Mouse (Mus musculus) liver, embryonic 13.5 days (tissue): Measurements from ENCODE around the gene Psmd11. TPM values are rescaled to one million over a fixed set of nuclear protein-coding genes. Genes with fewer than 3 reads are reported as not detected.
"Not testable (repeated sequence)": the region's sequence is repeated elsewhere in the genome, so short reads cannot be mapped to it uniquely, and the experiment has no call there.

Source experiments
- ATAC-seq: fragments of 200-750 bp; cut with Nextera tagmentation; 2 replicates; pipeline ENCODE4 v1.8.0; 2017; ENCODE audit warnings: low read depth, mild to moderate bottlenecking, moderate number of reproducible peaks, moderate library complexity
- DNase-seq: peaks from one replicate; pipeline ENCODE4 v3.0.0; 2022
- H3K27ac ChIP-seq: fragments of 300-500 bp; sonication (generic); 2 replicates; pipeline ENCODE4 v1.5.1; 2015; ENCODE audit warnings: moderate library complexity, mild to moderate bottlenecking, inconsistent platforms
- H3K27me3 ChIP-seq: fragments of 300-500 bp; sonication (generic); 2 replicates; pipeline ENCODE4 v1.6.1; 2015; ENCODE audit warnings: mild to moderate bottlenecking, inconsistent platforms
- H3K36me3 ChIP-seq: fragments of 300-500 bp; sonication (generic); 2 replicates; pipeline ENCODE4 v1.6.1; 2015; ENCODE audit warnings: mild to moderate bottlenecking, inconsistent platforms
- H3K4me1 ChIP-seq: fragments of 300-500 bp; sonication (generic); replicated peaks from 2 replicates; pipeline ENCODE4 v1.6.1; 2015; ENCODE audit warnings: inconsistent platforms
- H3K4me2 ChIP-seq: fragments of 300-500 bp; sonication (generic); 2 replicates; pipeline ENCODE4 v1.6.1; 2015; ENCODE audit warnings: inconsistent platforms, mild to moderate bottlenecking, moderate library complexity
- H3K4me3 ChIP-seq: fragments of 300-500 bp; sonication (generic); replicated peaks from 2 replicates; pipeline ENCODE4 v1.5.1; 2015; ENCODE audit warnings: mild to moderate bottlenecking, inconsistent platforms
- H3K9ac ChIP-seq: fragments of 300-500 bp; sonication (generic); 2 replicates; pipeline ENCODE4 v1.6.1; 2015; ENCODE audit warnings: mild to moderate bottlenecking, inconsistent platforms
- H3K9me3 ChIP-seq: fragments of 300-500 bp; sonication (generic); replicated peaks from 2 replicates; pipeline ENCODE4 v1.6.1; 2016; ENCODE audit warnings: inconsistent platforms
- WGBS: fragments of 180-500 bp; shearing (Covaris S2); methylation state at CpG from one replicate; pipeline ENCODE4 v1.1.7; 2015; ENCODE audit not compliant: insufficient replicate concordance; 5-methylcytosine and 5-hydroxymethylcytosine counted together
- polyA plus RNA-seq: library from polyadenylated mRNA; unstranded; fragments of >200 nt; fragmentation: Nextera tagmentation; extraction: Ambion mirVana; gene quantifications from 2 replicates; pipeline ENCODE4 v1.2.1, GENCODE M21; 2015

The Psmd11 gene
- polyA plus RNA-seq, 1 experiment from 2014 or later, result 218 TPM

- WGBS, result 91% methylated on average over 4 of the region's 4 CpGs
- H3K4me1 ChIP-seq, result no peaks in the 10 kb centered on the region
- DNase-seq (no peak), ATAC-seq (no peak)
- peaks cover 82% of the 10 kb centered on the region for H3K36me3 ChIP-seq
- no peaks in the 10 kb centered on the region for H3K27me3 ChIP-seq
- no peak overlapping the region for H3K4me2 ChIP-seq
- no peak overlapping the region for H3K4me3 ChIP-seq
- H3K9ac ChIP-seq, result no peak overlapping the region
- no peaks in the 10 kb centered on the region for H3K9me3 ChIP-seq
- no peak overlapping the region for H3K27ac ChIP-seq
Measured at GRCm38 (mm10) chr11:80396617-80397016, 31.8 kb upstream of the Psmd11 start.

GRCm38 (mm10) chr11:80407878-80408277 lies 20.5 kb upstream of the Psmd11 start:
- not testable (repeated sequence) for DNase-seq, H3K27me3 ChIP-seq, H3K4me3 ChIP-seq, H3K27ac ChIP-seq, H3K9ac ChIP-seq, H3K4me2 ChIP-seq, H3K9me3 ChIP-seq, ATAC-seq
- H3K36me3 ChIP-seq, result peaks cover 76% of the 10 kb centered on the region
- WGBS, result 87% methylated on average over 6 of the region's 6 CpGs
- H3K4me1 ChIP-seq, result peaks cover 25% of the 10 kb centered on the region

- Histone ChIP-seq H3K9ac (no peak overlapping the region), H3K36me3 (peaks cover 64% of the 10 kb centered on the region), H3K9me3 (no peaks in the 10 kb centered on the region), H3K4me3 (no peak overlapping the region), H3K4me2 (no peak overlapping the region), H3K4me1 (peaks cover 25% of the 10 kb centered on the region), H3K27ac (no peak overlapping the region), H3K27me3 (no peaks in the 10 kb centered on the region)
- 54% methylated on average over 2 of the region's 2 CpGs for WGBS
- peak; percentile 62 for ATAC-seq
- no peak for DNase-seq
Measured at GRCm38 (mm10) chr11:80410377-80410776, 18.0 kb upstream of the Psmd11 start.

GRCm38 (mm10) chr11:80417085-80417484 lies 11.3 kb upstream of the Psmd11 start:
- Histone ChIP-seq H3K36me3 (peaks cover 14% of the 10 kb centered on the region), H3K9me3 (no peaks in the 10 kb centered on the region), H3K4me1 (peaks cover 9% of the 10 kb centered on the region; the same call in 1 of the 2 replicates), H3K9ac (no peak overlapping the region), H3K27me3 (no peaks in the 10 kb centered on the region), H3K4me2 (no peak overlapping the region), H3K4me3 (no peak overlapping the region), H3K27ac (no peak overlapping the region)
- DNase-seq (no peak), ATAC-seq (no peak)
- 73% methylated on average over 5 of the region's 5 CpGs for WGBS

GRCm38 (mm10) chr11:80419743-80420142 lies 8.7 kb upstream of the Psmd11 start:
- Histone ChIP-seq H3K9ac (no peak overlapping the region), H3K4me1 (peaks cover 9% of the 10 kb centered on the region; the same call in 1 of the 2 replicates), H3K27ac (no peak overlapping the region), H3K4me2 (no peak overlapping the region), H3K36me3 (peaks cover 9% of the 10 kb centered on the region), H3K4me3 (no peak overlapping the region), H3K9me3 (no peaks in the 10 kb centered on the region), H3K27me3 (no peaks in the 10 kb centered on the region)
- WGBS, result 81% methylated on average over 1 of the region's 1 CpGs
- DNase-seq (no peak), ATAC-seq (no peak)

GRCm38 (mm10) chr11:80420202-80420984 lies 8.0 kb upstream of the Psmd11 start:
- Histone ChIP-seq H3K9me3 (no peaks in the 10 kb centered on the region), H3K4me2 (no peak overlapping the region), H3K36me3 (peaks cover 6% of the 10 kb centered on the region), H3K9ac (no peak overlapping the region), H3K4me3 (no peak overlapping the region), H3K4me1 (peaks cover 9% of the 10 kb centered on the region; the same call in 1 of the 2 replicates), H3K27ac (no peak overlapping the region), H3K27me3 (no peaks in the 10 kb centered on the region)
- DNase-seq (no peak), ATAC-seq (no peak)
- 43% methylated on average over 2 of the region's 2 CpGs for WGBS

GRCm38 (mm10) chr11:80421421-80422047 lies 6.9 kb upstream of the Psmd11 start:
- H3K27ac ChIP-seq, result no peak overlapping the region
- DNase-seq, result no peak
- no peak overlapping the region for H3K9ac ChIP-seq
- 41% methylated on average over 7 of the region's 7 CpGs for WGBS
- H3K4me2 ChIP-seq, result no peak overlapping the region
- peaks cover 6% of the 10 kb centered on the region for H3K36me3 ChIP-seq
- H3K9me3 ChIP-seq, result no peaks in the 10 kb centered on the region
- H3K4me3 ChIP-seq, result no peak overlapping the region
- peaks cover 9% of the 10 kb centered on the region; the same call in 1 of the 2 replicates for H3K4me1 ChIP-seq
- ATAC-seq, result no peak
- no peaks in the 10 kb centered on the region for H3K27me3 ChIP-seq

- WGBS, result 49% methylated on average over 2 of the region's 2 CpGs
- peaks cover 18% of the 10 kb centered on the region for H3K4me1 ChIP-seq
- H3K4me2 ChIP-seq, result no peak overlapping the region
- no peaks in the 10 kb centered on the region for H3K27me3 ChIP-seq
- no peak overlapping the region for H3K27ac ChIP-seq
- no peak for ATAC-seq
- no peak for DNase-seq
- H3K4me3 ChIP-seq, result no peak overlapping the region
- H3K9me3 ChIP-seq, result no peaks in the 10 kb centered on the region
- H3K36me3 ChIP-seq, result no peaks in the 10 kb centered on the region
- no peak overlapping the region for H3K9ac ChIP-seq
Measured at GRCm38 (mm10) chr11:80424691-80425090, 3.7 kb upstream of the Psmd11 start.

GRCm38 (mm10) chr11:80425247-80425778 lies 3.1 kb upstream of the Psmd11 start:
- Histone ChIP-seq H3K9ac (no peak overlapping the region), H3K27me3 (no peaks in the 10 kb centered on the region), H3K4me3 (no peak overlapping the region), H3K9me3 (no peaks in the 10 kb centered on the region), H3K27ac (no peak overlapping the region), H3K36me3 (no peaks in the 10 kb centered on the region), H3K4me1 (peaks cover 21% of the 10 kb centered on the region), H3K4me2 (no peak overlapping the region)
- 46% methylated on average over 5 of the region's 5 CpGs for WGBS
- DNase-seq, result no peak
- ATAC-seq, result no peak

- 70% methylated on average over 16 of the region's 16 CpGs for WGBS
Measured at GRCm38 (mm10) chr11:80426029-80426813, 2.2 kb upstream of the Psmd11 start.

GRCm38 (mm10) chr11:80429009-80429475 lies 627 bp downstream of the Psmd11 start:
- H3K27ac ChIP-seq, result peak overlapping the region; percentile 92
- peak overlapping the region; percentile 99 for H3K9ac ChIP-seq
- peaks cover 17% of the 10 kb centered on the region for H3K4me1 ChIP-seq
- peak overlapping the region; percentile 76 for H3K4me2 ChIP-seq
- no peaks in the 10 kb centered on the region for H3K27me3 ChIP-seq
- peaks cover 24% of the 10 kb centered on the region for H3K36me3 ChIP-seq
- ATAC-seq (peak; percentile 60), DNase-seq (peak; percentile 49)
- no peaks in the 10 kb centered on the region for H3K9me3 ChIP-seq
- peak overlapping the region; percentile 100 for H3K4me3 ChIP-seq
- WGBS, result under 1% methylated on average over 37 of the region's 37 CpGs

More at GRCm38 (mm10) chr11:80426029-80426813, 2.2 kb upstream of the Psmd11 start:
- H3K4me1 ChIP-seq, result peaks cover 17% of the 10 kb centered on the region
- H3K9me3 ChIP-seq, ATAC-seq, H3K27me3 ChIP-seq, H3K36me3 ChIP-seq, H3K4me3 ChIP-seq, H3K4me2 ChIP-seq, H3K27ac ChIP-seq, DNase-seq, H3K9ac ChIP-seq: not testable (repeated sequence)
